Mouse (Mus musculus) gastrocnemius, postnatal 14 days (tissue): ENCODE measurements around the gene Ints7. TPM values are rescaled to one million over a fixed set of nuclear protein-coding genes. Genes with fewer than 3 reads are reported as not detected.

Experiments
- DNase-seq: peaks from one replicate; pipeline ENCODE4 v3.0.0; 2021; ENCODE audit warnings: mixed read lengths
- intact Hi-C: fragments of 180-260 bp; cut with DNase I; formaldehyde crosslinking; loops from one replicate; pipeline ENCODE4 v1.15.1; 2025; ENCODE audit warnings: low total_unique reads
- total RNA-seq, 2 experiments: library from RNA; stranded (reverse); gene quantifications; 2 replicates each; pipeline ENCODE4 v1.2.3; 2021

Ints7 gene
- total RNA-seq, 2 experiments from 2014 or later: 10.1 TPM

DNA sequence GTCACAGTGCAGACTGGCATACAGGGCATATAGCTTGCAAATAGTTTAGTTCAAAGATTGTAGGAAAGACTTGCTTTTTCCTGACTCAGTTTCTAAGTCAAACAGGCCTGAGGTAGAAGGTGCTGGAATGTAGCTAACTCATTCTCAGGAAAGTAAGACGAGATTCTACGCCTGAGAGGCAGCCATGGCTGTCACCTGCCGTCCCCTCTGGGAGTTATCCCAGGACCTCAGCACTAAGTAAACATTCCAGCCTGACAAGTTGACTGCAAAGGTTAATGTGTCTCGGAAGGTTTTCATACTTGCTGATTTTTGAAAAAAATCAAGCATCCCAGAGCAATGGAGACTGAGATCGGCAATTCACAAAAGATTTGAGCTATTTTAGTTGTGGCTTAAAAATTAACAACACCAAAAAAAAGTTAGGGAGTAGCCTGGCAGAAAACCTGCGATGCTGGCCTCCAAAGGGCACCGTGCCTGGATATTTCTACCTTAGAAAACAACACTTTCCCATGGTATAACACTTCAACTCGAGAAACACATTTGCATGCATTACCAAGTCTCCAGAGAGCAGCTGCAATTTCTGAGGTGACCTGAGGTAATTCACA lies 87.6 kb downstream of the Ints7 start:
- DNase-seq: no peak
- intact Hi-C loops: no loop called here

DNA sequence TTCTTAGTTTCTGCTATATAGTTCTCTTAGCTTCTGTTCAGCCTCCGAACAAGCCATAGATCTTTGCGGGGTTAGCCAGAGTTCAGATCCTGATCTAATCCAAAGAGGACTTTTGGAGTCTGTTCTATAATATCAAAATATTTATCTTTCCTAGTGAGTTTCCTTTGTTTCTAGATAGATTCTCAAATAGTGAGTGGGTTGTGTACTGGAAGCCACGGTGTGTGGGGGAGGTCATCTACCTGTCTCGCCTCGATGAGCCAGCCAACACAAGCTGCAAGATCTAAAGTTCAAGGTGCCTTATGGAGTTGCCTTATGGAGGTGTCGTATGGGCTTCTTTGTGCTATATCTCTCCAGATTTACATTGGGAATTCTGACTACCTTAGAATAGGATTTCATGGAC lies 88.2 kb downstream of the Ints7 start:
- no peak for DNase-seq
- intact Hi-C loops: no loop called here

DNA sequence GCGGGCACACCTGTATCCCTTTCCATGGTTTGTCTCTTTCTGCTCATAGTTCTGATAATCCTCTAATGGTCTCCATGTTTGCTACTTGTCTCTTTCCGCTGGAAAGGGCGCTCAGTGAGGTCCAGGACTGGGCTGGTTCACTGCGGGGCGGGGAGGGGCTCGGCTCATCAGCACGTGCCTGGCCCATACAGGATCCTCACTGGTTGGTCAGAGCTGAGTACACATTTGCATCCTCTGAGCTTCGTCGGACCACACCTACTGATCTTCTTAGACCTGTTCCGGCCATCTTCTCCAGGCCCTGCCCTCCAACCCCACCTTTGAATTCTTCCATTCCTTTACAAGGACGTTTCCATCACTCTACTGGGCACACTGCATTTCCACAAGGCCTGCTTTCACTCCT lies 90.9 kb downstream of the Ints7 start:
- DNase-seq: no peak
- intact Hi-C loops: no loop called here

DNA sequence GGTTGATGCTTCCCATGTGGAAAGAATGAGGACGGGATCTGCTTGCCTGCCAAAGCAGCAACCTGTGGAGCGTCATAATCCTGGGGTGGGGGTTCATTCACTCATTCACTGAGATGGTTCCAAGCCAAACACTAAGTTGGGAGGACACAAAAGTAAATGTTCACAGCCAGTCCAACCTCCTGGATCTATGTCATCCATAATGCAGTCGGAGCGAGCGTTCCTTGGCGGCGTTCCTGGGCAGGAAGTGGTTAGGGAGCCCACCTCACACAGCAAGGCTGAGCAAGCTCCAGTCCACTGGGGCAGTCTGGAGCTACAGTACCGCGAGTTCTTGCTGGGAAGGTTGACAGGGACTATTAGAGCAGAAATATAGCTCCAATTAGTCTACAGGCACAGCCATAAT lies 92.6 kb downstream of the Ints7 start:
- intact Hi-C loops: no loop called here
- DNase-seq: no peak

Other genes with a start within 250 kb of the Ints7 start
- 1 to 10 TPM; 1.8 to 2.3 TPM for gene Tmem206, start 249.7 kb upstream of the Ints7 start, total RNA-seq
- gene Ppp2r5a, start 172.4 kb upstream of the Ints7 start, total RNA-seq: 10 to 100 TPM; 63.0 to 67.2 TPM
- 1 to 10 TPM in 1 of 2 experiments, under 1 TPM in 1; 1.00 to 2.0 TPM for gene Dtl, start 92 bp upstream of the Ints7 start, total RNA-seq
- gene Lpgat1, start 142.2 kb downstream of the Ints7 start, total RNA-seq: 10 to 100 TPM; 20.8 to 21.5 TPM
- 1 to 10 TPM; 1.6 TPM for gene Nek2, start 245.8 kb downstream of the Ints7 start, total RNA-seq